Mouse (Mus musculus) cerebellum, postnatal 36 days (tissue): ENCODE results near the gene Gm20388.

ENCODE experiments used
- DNase-seq, 2 experiments: peaks; one replicate each; pipeline ENCODE4 v3.0.0; 2021 to 2022; ENCODE audit warnings: mixed read lengths in 2 of 2

Gm20388 gene

DNA sequence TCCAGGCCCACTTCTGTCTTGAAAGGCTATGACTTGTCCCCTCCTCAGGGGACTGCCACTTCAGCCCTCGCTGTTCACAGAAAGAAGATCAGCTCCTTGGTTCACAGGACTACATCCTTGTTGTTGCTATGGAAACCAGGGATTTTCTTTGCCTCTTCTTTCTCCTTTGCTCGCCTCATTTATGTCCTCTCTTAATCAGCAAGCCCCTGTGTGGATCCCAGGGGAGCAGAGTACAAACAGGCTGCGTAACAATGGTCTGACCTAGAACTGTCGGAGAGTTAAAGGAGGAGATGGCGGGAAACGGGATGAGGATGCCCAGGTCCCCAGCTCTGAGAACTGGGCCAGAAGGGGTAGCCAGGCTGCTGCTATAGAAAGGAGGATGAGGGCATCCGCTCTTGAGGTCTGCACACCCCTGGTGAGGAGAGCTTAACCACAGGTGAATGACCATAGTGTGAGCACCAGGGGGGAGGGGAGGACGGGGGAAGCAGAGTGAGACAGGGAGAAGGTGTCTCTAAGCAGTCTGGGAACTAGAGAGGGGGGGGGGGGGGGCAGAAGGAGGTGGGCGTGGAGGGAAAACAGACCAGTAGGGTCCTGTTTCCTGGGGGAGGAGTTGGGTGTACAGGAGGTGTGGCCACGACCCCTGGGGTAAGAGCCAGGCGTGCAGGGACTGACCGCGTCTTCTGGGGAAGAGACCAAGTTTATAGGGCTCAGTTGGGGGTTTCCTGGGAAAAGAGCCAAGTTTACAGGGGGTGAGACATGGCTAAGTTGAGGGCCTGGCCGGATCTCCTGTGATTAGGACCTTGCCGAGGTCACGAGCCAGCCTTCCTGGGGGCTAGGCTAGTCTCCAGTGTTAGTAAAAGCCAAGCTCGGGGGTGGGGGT is 1787.3 kb downstream of the Gm20388 start:
- DNase-seq = peak; percentile 72 to 74

DNA sequence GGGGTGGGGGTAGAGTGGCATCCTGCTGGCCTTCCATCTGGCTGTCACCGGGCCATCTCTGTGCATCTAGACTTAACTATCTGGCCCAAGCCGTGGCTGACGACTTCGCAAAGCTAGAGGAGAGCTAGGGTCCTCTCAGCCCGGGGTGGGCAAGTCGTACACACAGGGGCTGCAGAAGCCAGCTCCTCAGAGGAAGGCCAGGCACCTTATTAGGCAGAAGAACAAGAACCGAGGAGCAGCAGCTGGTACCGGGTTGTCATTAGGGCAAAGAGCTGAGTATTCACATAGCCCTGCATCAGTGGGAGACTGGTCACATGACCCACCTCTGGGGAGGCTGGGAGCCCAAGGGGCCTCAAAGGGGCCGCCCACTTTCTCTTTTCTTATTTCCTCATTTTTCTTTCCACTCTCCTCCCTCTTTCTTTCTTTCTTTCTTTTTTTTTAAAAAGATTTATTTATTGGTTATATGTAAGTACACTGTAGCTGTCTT is 1788.0 kb downstream of the Gm20388 start:
- no peak for DNase-seq

DNA sequence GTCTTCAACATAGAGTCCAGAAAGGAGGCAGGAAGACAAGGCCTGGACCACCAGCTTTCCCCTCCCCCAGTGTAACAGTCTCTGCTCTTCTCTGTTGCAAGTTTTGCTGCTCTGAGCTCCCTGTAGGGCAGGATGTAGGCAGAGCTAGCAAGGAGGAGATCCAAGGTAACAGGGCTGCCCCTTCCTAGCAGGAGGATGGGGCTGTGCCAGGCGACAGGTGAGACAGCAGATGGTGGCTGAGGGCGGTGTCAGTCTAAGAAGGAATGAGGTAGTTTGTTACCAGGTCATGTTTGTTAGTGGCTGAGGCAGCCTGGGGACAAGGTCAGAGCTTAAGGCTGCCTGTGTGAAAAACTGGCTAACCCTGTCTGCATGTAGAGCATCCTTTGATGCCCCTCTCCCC is 1789.3 kb downstream of the Gm20388 start:
- peak; percentile 98 for DNase-seq

DNA sequence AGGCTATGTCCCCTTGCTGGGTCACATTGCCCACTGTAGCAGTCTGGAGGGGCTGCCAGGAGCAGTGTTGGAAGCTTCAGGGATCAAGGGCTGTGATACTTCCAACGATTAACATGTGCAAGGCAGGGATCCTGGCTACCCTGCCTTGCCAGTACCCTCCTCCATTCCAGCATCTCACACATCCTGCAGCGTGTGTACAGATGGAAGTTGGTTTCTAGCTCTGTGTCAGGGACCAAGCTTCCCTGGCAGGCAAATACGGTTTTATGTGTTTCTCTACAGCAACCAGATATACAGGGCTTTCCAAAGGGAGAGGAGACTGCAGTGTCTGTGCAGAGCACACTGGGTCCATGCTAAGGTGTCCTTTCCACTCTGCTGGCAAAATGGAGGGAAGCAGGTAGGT is 1794.5 kb downstream of the Gm20388 start:
- no peak for DNase-seq

DNA sequence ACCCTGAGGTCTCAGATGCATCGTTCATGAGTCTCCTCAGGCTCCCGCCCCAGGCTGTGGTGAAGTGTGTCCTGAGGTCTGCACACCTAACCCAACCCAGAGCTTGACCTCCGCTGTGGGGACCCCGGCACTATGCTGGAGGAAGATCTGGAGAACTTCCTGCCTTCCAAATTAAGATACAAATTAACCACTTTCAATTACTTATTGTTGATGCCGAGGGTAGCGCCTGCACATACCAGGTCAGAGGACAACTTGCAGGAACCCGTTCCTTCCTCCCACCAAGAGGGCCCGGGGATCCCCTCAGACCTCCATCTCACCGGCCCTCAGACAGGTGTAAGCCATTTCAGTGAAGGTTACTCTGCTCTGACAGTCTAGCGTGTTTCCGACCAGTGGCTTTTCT is 1796.3 kb downstream of the Gm20388 start:
- no peak for DNase-seq

DNA sequence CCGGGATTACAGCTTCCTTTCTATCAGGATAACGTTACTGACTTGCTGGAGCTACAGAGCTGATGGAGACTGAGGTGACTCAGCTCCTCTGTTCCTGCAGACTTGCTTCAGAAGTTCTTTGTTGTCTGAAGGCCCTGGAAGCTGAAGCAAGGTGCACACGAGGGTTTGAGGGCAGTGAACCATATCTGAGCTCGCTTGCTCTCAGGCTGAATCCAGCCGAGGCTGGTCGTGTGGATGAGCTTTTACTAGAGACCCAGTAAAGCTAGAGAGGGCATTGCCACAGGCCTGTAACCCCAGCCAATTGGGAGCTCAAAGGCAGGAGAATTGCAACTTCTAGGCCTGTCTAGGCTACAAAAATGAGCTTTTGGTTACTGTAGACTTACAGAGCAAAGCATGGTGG is 1797.8 kb downstream of the Gm20388 start:
- no peak for DNase-seq

DNA sequence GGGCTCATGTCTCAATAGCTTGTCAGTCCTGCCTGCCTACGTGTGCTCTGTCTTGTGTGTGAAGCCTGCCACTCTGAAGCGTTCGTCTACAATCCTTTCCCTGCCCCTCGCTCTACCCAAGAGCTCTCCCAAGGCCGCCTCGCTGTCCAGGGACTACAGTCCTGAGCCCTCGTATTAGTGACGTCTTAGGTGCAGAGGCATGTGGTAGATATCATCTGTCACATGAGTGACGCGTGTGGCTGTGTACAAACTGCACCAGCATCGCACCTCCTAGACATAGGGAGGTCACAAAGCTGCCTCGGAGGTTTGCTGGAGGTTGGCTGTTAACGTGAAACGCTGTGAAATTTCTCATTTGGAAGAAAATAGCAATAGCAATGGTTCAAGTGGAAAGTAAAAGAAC is 1806.9 kb downstream of the Gm20388 start:
- DNase-seq = peak in 1 of 2 experiments; percentile 16

DNA sequence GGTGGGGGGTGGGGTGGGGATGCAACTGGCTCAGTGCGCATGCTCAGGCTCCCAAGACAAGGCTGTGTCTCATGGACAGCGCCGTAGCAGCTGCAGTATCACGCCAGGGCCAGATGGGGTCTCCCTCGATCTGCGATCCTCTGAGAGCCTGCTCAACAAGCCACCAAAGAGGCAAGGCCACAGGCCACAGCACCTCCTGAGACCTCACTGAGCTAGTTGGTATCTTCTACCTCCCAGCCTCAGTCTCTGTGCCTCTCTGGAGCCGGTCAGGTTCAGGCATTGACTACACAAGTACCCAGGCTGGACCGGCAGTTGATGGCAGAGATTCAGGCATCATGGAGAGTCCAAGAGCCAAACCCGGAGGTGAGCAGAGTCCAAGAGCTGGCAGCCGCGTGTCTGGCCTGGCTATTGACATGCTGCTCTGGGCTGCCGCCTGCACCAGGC is 1807.4 kb downstream of the Gm20388 start:
- peak; percentile 96 to 98 for DNase-seq

DNA sequence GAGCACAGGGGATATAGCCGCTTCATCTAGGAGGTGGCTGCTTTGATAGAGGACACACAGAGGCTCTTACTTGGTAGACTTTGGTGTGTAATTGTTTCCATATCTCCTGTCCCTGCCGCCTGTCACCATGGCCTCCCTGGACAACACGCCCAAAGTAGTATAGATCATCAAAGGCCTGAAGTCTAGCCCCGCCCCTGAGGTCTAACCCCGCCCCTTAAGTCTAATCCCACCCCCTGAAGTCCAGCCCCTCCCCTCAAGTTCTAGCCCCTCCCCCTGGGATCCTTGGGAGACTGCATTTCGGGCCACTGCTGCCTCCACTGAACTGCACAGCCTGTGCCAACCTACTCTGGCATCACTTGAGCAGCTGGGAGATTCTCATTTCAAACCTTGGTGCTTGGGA is 1808.3 kb downstream of the Gm20388 start:
- no peak for DNase-seq

DNA sequence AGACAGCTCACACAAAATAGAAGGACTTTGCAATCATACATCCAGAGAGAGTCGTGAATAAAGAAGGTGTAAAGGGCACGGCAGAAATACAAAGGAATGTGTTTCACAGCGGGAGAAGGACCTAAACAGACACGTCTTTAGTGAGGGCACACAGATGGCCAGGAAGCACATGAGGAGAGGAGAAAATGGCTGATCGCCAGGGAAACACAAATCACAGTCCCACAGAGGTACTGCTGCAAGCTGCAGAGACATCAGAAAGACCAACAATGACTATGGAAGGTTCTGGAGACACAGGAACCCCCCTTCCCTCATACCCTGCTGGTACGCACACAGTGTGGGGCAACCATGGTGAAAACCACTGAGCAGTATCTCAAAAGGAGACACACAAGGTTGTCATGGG is 1810.4 kb downstream of the Gm20388 start:
- DNase-seq = peak; percentile 59 to 67

DNA sequence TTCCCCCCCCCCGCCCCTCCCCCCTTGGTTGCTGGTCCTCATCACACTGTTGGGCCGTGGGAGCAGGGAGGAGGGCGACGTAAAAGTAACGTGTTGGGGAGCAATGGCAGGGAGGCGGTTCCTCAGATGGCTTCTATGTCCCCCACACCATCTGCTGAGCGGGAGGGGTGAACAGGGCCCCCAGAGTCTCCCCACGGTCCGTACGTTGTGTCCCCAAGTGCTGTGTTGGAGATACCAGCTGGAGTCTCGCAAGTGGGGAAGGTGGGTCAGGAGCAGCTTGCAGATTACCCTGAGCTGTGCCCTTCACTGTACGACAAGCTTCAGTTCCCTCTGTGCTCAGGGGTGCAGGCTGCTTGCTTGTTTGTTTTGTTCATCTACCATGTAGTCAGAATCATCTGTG is 1813.2 kb downstream of the Gm20388 start:
- DNase-seq = no peak

DNA sequence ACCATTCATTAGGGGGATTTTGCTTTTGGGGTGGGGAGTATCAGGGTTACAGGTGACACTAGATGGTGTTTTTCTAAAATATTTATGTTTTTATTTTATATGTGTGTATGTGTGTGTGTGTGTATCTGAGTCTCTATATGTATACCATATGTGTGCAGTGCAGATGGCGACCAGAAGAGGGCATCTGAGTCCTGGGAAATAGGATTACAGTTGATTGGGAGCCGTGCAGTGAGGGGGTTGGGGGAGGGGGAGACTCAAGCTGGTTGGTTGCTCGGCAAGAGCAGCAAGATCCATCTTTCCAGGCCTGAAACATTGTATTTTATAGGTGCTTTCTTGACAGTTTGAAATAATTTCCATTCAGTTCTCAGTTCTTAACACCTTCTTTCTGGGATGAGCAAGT is 1816.5 kb downstream of the Gm20388 start:
- DNase-seq = no peak

DNA sequence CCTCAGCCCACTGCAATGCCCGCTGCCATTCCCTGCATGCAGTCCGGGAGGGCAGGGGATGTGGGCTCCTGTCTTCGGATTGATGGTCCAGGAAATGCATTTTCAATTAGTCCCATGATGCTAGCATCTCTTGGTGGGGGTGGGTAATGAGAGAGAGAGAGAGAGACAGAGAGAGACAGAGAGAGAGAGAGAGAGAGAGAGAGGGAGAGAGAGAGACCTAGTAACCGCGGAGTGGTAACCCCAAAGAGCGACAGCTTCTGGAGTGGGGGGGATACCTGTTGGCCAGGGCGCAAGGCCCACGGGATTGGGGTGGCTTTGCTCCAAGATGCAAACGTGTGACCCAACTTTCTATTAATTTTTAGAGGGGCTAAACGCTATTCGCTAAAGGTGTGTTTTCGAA is 1818.7 kb downstream of the Gm20388 start, which contains the start of gene Jph3:
Gene Jph3 (plus strand): TSS at position 301 of the 400 bp plus-strand sequence.
- no peak for DNase-seq

DNA sequence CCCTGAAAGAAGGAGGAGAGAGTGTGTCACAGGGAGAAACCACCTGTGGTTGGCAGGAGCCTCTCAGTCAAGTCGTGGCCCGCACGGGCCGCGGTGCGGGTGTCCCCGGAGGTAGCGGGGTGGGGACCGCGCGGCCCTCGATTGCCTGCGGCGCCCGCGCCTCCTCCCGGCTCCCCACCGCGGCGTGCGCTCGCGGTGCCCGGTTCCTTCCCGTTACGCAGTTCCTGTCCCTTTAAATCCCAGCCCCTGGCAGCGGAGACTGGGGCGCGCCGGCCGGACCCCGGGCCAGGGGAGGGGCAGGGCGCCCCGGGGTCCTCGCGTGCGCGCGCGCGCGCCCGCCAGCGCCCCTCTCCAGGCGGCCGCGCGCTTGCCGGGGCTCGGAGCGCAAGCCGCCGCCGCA is 1819.1 kb downstream of the Gm20388 start:
- peak in 1 of 2 experiments; percentile 51 for DNase-seq

DNA sequence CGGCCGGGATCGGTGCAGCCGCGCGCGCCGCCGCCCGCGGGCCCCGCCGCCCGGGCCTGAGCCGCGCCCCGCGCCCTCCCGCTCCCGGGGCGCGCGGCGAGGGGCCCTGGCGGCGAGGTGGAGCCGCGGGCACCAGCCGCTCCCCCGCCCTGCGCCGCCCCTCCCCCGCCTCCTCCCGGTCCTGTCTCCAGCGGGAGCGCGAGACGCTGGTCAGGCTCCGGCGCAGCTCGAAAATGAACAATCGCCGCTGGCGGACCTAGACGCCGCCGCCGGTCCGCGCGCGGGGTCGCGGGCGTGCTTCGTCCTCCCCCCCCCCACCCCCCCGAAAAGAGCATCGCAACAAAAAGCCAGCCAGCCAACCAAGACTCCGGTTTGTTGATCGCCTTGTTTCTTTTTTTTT is 1819.5 kb downstream of the Gm20388 start:
- peak in 1 of 2 experiments; percentile 72 for DNase-seq

DNA sequence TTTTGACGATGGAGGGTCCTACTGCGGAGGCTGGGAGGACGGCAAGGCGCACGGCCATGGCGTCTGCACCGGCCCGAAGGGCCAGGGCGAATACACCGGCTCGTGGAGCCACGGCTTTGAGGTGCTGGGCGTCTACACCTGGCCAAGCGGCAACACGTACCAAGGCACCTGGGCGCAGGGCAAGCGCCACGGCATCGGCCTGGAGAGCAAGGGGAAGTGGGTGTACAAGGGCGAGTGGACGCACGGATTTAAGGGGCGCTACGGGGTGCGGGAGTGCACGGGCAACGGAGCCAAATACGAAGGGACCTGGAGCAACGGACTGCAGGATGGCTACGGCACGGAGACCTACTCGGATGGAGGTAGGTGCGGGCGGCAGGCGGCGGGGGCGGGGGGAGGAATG is 1820.0 kb downstream of the Gm20388 start:
- DNase-seq = peak; percentile 51 to 66

DNA sequence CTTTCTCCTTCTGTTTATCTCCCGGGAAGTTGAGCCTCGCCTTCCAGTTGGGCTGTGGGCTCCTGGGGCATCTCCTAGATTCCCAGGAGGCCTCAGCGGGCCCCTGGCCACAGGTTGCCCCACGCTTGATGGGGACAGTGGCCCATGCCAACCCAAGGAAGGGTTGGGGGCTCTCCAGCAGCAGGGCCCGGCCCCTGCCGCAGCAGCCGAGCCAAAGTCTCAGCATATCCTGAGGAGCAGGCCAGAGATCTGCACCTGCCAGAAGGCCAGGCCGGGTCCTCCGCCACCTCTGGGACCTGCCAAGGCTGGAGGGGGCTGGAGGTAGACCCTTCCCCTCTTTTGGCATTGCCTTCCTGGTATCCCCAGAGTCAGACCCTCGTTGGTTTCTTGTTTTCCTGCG is 1820.4 kb downstream of the Gm20388 start:
- no peak for DNase-seq

DNA sequence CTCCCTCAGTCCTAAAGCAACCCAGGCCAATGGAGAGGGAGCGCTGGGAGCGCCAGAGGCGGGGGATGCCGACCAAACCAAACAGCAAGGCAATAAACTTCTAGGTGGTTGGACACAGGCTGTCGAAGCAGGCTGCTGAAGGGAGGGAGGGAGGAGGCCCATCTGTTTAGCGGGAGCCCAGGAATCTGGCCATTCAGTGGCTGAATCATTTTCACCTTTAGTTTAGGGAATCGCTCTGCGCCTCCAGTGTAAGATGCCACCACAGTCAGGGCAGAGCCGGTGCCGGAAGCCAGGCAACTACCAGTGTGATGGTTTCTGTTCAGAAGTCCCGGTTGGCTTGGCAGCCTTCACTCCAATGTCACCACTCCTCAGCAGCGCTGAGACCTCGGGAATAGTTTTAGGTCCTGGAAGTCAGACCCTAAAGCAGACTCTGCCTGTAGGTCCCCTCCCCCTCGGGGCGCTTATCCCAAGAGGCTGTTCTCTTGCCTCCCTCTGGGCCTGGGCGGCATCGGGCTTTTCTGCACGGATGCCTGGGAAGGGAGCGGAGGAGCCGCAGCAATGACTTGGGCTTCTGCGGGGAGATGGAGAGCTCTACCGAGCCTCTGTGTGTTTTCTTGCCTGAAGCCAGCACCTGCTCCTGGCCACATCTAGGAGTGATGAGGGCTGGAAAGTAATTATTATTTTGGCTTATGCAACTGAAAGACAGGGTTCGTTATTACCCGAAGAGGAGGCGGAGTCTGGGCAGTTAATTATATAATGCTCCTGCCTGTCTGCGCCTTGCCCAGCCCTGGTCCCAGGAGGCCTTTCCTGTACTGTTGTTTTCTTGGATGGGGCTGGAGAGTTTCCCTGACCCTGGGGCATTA is 1821.1 kb downstream of the Gm20388 start:
- peak; percentile 81 to 83 for DNase-seq

DNA sequence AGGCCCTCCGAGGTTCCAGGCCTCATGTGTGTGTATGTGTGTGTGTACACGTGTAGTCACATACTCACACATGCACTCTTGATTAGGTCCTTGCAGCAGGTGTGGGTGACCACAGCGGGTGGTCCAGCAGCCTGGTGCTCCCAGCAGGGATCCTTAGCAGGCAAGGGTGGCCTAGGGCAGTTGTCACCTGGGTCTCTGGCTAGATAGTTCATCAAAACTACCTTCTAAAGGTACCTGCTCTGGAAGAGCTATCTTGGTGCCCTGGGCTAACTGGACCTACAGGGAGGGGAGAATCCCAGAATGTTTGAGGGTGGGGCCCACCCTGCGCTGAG is 1821.7 kb downstream of the Gm20388 start:
- DNase-seq = no peak

DNA sequence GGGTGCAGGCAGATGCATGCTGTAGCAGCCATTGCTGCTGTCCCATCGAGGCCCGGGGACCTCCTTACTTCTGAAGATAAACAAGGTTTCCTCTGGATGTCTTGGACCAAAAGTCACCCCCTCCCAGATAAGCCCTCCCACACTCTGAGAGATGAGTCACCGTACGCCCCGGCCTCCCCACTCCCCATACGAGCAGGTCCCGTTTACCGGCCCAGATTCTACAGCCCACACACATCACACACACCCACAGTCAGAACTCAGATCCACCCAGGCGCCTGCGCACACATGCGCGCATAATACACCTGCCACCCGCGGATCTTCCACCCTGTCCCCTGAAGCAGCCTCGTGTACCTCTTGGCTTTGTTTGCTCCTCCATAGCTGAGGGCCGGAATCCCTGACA is 1823.6 kb downstream of the Gm20388 start:
- no peak for DNase-seq

DNA sequence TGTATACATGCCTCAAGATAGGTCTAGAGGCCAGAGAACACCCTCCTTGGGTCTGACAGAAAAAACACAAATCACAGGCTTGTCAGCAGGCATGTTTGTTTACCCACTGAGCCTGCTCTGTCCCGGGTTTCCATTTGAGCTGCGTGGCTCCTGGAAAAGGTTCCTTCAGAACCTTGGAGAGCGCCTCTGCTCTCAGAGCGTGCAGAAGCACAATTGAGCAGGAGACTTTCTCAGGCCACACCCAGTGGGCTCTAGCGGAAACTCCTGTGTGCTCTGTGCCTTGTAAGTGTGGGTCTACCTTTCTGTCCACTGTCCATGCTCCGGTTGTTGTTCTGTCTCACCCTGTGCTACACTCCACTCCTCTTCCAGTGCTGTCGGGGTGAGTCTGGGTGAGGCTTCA is 1825.6 kb downstream of the Gm20388 start:
- no peak for DNase-seq

DNA sequence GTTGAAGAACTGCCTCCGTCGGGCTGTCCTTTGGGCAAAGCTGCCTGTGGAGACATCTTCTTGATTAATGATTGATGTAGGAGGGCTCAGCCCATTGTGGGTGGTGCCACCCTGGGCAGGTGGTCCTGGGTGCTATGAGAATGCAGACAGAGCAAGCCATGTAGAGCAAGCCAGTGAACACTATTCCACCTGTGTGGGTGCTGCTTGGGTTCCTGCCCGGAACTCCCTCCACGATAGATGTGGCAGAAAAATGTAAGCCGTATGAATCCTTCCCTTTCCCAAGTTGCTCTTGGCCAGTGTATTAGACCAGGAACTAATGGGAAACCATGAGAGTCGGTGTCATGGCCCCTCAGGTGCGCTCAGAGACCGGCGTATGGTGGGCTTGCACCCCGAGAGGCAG is 1830.1 kb downstream of the Gm20388 start:
- DNase-seq = no peak

DNA sequence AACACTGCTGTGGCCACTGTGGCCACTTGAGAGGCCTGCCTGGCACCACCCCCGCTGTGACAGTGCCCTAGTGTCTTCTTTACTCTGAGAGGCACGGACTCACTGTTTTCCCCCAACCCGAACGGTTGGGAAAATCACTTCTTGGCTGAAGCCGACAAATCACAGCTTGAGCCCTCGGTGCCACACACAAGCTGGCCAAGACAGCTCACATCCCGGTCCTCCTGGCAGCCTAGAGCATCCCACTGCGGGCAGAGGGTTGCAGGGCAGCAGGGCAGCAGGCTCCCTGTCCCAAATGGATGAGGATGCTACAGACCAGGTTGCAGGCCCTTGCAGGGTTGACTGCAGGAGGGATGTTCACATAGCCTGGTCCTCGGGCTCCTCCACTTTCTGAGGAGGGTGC is 1838.9 kb downstream of the Gm20388 start:
- DNase-seq = peak; percentile 84 to 86

DNA sequence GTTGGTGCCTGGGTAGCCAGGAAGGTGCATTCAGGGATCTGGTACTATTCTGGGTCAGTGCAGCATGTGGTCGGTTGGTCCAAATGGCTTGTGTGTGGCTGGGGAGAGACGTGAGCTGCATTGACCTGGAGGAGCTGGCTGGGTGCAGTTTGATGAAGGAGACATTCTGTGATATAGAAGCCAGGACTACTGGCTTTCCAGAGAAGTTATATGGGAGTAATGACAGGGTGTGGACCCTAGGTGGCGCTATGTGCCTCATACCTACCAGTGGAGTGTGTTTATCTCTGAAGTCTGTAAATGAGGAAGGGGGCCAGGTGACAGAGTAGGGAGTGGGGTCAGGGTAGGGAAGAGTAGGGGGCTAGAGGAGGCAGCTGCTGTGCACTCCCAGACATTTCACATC is 1839.9 kb downstream of the Gm20388 start:
- peak; percentile 61 to 63 for DNase-seq
